Mouse (Mus musculus) hematopoietic stem cell, adult 5-6 weeks (primary cell): ENCODE results near the gene Chrm3. TPM values are rescaled to one million over a fixed set of nuclear protein-coding genes. Genes with fewer than 3 reads are reported as not detected.

Experiments
- ATAC-seq, 2 experiments: fragments of 125-278 bp in 1 of 2; replicated peaks in 1 of 2; 2 replicates each; pipeline ENCODE4 v1.8.0; 2016 to 2017; ENCODE audit warnings: inconsistent platforms in 2 of 2, mild to moderate bottlenecking in 2 of 2, moderate number of reproducible peaks in 2 of 2, low read depth in 1 of 2, moderate TSS enrichment in 1 of 2; ENCODE audit not compliant: low FRiP score in 2 of 2, poor library complexity in 2 of 2, severe bottlenecking in 2 of 2, insufficient read depth in 1 of 2, low TSS enrichment in 1 of 2
- total RNA-seq: library from RNA; stranded (forward); fragments of 172-1452, 232-1000 nt; gene quantifications from 2 replicates; pipeline ENCODE4 v1.2.3, GENCODE M21; 2017

Chrm3 gene
- total RNA-seq, 1 experiment from 2014 or later: 1.6 TPM

DNA sequence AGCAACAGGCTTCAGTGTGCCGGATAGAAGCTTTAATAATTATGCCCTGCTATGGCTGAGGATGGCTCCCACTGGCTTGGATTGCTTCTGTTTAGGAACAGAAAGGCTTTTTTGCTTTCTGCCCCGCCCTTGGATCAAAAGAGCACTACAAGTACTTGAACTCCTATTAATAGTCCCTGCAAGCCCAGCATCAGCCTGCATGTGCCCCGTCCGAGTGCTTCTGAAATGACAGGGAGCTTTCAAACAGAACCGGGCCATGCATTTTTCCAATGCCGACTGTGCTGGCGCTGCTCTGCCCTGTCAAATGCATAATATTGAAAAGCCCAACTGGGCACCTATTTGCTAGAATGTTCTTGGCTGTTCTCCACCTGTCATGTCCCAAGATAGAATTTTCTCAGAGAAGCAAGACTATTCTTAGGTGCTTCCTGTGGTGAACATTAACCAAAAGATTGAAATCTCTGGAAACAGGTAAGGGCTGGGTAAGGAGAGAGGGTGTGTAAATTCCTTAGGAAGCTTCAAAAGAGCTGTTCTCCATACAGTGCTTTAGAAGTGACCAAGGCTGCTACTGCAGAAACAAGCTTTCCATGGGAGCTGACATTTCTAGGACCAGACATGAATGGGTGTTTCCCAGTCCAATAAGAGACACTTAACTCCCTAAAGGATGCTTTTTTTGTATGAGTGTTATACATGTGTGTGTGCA, 314.8 kb downstream of the Chrm3 start:
- ATAC-seq: peak in 1 of 2 experiments; percentile 25; a peak in 1 of 4 replicates

DNA sequence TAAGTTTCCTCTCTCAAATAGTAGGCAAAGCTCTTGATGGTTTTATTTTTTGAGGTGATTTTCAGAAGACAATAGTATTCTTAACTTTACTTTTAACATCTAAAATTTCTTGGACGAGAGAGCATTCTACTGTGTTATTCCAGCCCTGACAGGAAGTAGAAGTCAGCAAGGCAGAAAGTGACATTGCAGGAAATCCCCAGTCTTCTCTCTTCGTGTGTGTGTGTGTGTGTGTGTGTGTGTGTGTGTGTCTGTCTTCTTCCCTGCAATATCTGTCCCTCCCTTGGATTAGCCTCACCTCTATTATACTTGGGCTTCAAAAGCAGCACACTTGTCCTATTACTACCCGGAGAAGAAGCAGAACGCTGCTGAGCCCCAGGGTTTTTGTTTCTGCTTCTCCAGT, 316.6 kb downstream of the Chrm3 start:
- peak in 1 of 2 experiments; percentile 42; a peak in 1 of 4 replicates for ATAC-seq

DNA sequence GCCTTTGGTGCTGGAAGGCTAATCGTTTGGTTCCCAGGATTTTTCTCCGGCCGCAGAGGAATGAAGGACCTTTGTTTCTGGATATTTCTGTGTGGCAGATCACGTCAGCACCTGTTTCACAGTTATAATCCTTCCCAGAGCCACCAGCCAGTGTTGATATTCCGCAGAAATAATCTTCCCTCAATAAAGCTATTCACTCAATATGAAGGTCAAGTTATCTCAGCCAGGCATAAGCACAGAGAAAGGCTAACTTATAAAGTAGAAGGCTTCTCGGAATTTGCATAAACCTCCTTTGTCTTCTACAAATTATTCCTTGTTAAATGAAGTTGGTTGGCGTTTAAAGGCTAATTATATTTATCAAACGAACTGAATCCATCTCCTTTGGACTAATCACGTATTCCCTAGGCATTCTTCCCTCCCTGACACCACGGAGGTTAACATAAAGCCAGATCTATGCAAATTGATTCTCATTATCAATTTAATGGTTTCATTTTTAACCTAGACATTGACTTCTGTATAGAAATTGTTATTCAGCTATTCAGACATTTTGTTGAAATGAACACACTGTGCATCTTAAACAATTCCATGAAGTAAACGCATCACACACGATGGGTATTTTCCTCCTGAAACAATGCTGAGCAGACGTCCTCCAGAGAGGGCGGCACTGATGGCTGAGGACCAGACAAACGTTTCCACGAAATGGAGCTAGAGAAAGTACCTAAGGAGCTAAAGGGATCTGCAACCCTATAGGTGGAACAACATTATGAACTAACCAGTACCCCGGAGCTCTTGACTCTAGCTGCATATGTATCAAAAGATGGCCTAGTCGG, 326.9 kb downstream of the Chrm3 start:
- no peak for ATAC-seq

DNA sequence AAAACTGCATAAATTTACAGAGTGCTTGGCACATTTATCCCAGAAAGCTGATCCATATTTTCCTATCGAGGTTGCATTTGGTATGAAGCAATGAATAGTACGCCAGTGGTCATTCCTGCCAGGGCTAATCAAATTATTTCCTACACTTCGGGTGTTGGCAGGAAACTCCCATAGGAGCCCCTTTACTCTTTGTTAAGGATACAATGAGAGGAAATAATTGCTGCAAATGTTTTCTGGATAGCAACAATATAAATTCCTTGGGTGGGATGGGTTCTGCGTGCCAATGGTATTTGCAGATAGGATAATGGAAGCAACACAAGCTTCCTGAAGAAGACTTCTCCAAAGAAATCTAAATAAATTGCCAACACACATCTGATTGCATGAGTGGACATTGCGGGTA, 329.1 kb downstream of the Chrm3 start:
- ATAC-seq: no peak

DNA sequence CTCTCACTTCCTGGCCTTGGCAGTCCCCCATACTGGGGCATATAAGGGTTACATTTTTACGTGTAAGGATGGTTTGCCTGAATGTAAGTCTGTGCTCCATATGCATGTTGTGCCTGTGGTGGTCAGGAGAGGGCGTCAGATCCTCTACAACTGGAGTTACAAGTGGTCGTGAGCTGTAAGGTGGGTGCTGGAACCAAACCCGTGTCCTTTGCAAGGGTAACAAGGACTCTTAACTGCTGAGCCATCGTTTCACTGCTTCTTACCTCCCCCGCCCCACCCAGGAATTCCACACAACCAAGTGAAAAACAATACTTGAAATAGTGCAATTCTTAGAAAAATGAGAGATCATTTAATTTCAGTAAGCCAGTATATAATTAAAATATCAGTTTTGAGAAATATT, 330.7 kb downstream of the Chrm3 start:
- ATAC-seq: no peak

DNA sequence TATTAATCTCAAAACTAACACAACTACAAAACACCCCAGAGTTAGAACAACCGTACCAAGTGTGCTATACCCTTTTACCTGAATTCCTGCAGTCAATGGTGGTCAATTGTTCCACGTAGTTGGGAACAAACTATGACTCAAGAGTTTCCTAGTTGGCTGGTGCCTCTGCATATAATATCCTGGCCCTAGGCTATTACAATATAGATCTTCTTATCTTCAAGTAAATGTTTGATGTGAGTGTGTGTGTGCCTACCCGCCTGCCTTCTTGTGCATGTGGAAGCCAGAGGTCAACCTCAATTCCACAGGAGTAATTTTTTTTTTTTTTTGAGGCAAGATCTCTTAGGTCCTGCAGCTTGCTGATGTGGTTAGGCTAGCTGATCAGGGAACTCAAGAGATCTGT, 335.5 kb downstream of the Chrm3 start:
- ATAC-seq: no peak

DNA sequence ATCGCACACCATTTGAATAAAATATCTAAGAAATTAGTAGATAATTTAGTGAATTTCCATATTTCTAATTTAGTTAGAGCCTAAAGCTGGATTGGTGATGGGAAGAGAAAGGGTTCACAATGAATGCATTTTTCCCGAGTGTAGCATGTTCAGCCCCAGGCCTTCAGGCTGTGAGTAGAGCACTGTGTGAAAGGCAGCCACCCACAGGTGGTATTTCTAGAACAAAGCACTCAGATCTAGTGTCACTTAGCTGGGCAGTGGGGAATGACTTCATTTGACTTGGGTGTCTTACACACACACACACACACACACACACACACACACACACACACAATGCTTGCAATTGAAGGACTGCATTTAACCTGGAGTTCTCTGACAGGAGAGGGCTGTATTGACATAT, 337.5 kb downstream of the Chrm3 start:
- ATAC-seq: no peak

DNA sequence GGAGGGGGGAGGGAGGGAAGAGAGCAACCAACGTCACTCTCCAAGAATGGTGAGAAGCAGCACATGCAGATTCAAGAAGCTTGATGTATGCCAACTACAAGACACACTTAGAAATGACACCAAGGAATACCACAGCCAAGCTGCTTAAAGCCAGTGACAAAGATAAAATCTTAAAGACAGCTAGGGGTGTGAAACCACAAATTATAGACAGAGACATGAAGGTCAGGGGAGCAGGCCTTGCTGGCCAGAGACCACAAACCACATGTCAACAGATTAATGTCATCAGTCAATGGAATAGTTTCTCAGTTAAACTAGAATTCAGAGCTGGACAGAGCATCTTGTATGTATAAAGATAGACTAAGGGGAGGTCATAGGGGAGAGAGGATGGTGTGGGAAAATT, 341.4 kb downstream of the Chrm3 start:
- peak; percentile 21 to 27; a peak in 2 of 4 replicates for ATAC-seq

DNA sequence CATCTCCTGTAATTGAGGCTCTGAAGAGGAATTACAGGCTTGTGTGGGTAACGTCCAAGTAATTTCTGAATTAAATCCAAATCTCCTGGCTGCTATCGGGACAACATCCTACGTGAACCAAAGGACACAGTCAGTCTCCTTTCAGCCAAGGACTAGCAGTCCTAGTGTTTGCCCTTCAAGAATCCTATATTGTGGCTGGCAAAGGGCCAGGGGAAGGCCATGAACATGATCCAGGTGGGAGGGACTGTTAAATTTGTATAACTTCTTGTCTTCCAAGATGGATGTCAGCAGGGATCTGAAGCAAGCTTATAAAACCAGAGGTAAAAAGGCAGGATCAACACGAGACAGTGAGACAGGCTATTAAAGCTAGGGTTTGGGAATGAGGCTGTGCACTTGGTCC, 357.7 kb downstream of the Chrm3 start:
- no peak for ATAC-seq

DNA sequence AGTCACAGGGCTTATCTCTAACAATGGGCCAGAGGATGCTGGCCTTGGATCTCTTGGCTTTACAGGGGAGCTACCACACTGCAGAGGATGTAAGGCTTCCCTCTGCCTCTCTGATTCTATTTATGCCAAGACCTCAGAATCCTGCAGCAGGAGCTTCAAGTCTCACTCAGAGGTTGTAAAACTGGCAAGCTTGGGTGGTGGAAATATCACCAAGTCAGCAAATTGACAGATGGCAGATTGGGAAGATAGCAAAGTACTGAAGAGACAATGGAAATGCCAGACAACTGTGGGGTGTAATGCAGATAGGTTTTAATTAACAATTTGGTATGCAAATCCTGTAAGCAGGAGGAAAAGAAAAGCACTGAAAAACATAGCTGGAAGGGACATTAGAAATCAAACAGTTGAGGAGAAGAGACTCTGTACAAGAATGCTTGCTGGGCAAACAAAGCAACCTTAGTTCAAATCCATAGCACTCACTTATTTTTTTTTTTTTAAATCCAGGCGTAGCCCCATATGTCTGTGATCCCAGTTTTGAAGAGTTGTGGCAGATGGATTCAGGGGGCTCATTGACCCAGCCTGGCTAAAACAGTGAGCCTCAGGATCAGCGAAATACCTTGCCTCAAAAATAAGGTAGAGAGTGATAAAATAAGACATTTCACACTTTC, 362.9 kb downstream of the Chrm3 start:
- no peak for ATAC-seq

DNA sequence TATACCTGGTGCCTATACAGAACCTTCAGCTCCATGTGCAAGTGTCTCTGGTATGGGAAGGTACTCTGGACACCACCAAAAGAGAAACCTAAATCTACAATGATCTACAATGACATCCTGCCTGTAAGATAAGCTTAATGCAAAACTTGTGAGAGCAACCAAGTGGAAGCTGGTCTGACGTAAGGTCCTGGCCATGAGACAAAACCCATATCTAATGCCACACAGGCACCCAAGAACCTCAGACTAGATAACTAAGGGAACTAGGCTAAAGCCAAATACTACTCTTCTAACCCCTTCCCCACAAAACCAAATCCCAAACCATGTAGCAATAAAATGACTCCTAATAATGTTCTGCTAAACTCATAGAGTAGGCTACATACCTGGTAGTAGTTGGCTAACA, 364.8 kb downstream of the Chrm3 start:
- no peak for ATAC-seq

DNA sequence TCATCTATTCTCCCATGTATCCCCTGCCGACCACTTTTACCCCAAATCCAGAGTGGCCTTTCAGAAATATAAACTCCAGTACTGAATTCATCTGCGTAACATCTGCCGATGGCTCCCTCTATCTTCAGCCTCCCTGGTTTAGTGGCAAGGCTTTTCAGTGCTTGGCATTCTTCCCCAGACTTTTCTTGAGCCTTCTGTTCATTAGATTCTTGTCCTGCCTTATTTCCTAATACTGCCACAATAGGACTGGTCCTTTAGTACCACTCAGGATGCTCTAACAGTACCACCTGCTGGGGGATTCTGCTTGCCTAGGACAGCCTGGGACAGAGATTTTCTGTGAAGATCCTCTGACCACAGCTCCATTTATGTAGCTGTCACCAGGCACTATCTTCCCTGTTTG, 367.1 kb downstream of the Chrm3 start:
- ATAC-seq: no peak

DNA sequence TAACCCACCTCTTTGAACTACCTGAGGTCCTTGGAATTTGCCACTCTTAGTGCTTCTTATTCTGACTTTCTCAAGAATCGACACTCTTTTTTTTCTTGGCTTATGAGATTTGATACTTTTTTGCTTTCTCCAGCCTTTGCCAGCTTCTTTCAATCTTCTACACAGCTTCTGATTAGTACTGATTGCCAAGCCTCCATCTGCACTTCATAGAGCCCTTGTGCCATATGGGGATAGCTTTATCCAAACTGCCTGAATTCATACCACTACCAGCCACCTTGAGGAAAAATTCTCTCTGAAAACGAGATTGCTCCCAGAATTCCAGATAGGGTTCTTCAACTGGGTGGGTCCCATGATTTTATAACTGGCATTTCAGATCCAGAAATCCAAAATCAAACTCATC, 368.0 kb downstream of the Chrm3 start:
- ATAC-seq: no peak

DNA sequence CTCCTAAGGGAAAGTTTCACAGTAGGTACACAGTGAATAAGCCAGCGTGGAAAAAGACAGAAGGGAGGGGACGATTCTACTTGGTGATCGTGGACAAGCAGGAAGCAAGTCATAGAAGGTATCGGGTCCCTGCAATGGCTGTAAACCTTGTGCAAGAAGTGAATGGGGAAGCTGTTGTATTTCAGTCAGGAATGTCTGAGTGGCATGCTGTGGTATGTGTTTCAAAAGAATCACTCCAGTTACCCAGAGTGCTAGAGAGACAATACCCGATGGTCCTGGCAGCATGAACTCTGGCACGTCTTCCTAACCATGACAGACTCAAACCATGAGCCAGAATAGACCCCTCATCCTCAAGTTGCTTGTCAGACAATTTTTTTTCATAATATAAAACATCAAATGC, 375.0 kb downstream of the Chrm3 start:
- peak in 1 of 2 experiments; percentile 56; a peak in 1 of 4 replicates for ATAC-seq

DNA sequence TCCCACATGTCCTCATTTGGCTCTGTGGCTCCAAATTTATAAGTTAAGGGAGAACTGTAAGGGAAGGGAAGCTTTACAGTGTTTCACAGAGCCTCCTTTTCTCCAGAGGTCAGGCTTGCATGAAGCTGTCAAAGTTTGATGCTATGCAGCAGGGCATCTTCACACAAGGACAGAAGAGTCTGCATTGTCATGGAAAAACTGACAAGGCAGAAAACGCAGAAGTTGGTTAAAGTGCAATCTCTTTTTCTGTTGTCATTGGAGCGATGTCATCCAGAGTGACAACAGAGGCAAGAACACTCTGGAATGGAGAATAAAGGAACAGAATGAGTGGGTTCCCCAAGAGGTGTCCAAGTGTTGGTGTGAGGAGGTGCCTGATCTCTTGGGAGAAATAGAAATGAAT, 377.4 kb downstream of the Chrm3 start:
- no peak for ATAC-seq

DNA sequence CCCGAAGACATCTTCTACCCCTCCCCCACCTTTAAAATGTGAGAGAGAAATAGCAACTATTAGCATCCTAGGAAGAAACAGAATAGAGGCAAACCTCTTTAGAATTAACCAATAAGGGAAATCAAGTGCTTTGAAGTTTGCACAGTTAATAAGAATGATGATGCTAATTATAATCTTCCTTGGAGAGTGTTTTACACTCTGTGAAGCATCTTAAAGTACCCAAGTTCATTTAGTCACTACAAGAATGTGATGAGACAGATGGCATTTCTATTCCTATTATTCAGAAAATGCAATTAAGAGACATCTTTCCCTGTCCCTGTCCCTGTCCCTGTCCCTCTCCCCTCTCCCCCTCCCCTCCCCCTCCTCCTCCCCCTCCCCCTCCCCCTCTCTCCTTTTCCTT, 382.9 kb downstream of the Chrm3 start:
- ATAC-seq: no peak

DNA sequence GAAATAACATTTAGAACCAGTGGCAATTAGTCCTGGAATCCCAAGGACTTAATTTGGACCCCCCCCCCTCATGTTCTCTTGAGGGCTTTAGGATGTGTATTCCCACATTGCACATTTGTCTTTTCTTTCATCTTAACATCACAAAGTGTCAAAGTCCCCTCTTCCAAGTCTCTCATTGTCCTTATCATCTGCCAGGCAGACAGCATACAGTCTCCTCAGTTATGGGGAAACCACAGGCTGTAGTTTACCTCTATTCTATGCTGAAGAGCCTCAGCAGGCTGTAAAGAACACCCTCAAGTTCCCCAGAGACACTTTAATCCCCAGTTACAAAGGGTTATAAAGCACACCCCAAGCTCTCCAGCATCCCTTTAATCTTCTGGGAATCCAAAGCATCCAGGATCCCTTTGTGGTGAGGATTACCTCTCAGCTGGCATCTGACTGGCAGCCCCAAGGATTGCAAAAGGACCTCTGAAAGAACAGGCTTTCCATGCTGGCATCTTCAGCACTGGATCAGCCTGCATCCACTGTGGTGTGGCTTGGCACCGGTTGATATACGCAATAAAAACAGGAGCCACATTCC, 386.8 kb downstream of the Chrm3 start:
- ATAC-seq: no peak

DNA sequence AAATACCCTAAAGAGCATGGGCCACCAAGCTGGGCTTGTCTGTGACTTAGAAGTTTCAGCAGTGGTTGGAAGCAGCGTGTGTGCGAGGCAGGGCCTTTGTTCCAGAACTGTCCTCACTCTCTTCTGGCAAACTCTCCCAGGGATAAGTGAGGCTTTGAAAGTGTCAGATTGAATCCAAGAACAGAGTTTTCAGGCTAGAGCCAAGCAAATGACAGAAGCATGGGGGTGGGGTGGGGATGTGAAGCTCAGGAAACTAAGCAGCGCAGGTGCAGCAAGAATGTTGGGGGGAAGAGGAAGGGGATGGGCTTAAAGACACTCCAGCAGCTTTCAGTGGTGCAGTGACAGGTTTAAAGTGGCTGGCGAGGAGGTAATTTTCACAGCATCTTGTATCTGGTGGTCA, 388.8 kb downstream of the Chrm3 start:
- peak in 1 of 2 experiments; percentile 17; a peak in 1 of 4 replicates for ATAC-seq
